In the genomic region with DNA sequence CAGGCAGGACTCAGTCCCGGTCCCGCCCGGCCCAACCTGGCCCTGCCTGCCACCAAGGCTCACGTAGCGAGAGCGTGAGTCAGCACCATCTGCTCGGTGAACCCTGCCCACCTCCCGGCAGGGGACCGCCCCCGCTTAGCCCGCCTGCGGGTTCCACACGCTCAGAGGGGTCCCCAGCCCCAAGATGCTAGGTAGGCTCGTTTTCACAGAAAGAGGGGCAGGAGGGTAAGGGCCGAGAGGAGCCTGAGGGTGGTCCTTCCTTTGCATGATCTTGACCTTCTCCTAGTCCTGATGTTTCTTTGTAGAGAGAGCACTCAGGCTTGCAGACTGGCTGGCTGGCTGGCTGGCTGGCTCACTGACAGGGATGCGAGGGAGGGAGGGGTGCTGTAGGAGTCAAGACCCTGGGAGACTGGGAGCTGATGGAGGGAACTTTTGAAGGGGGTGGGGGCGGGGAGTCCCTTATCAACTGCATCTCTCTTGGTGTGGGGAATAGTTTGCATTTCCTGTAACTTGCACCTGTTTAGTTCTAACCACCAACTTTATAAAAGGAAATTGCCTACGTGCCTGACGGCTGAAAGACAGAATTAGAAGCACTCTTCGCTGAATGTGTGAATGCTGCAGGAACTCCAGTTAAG, we compare ENCODE assay signal across 8 mouse cellular contexts.
DNase-seq lines count a peak whose midpoint lies in the region; ATAC-seq and TF ChIP-seq lines count a peak whose summit lies in the region.

No protein-coding gene starts in this region.

- ATAC-seq in forebrain, embryonic 12.5 days (ENCODE audit: low FRiP score): peak; percentile 83
- peak; percentile 66 for ATAC-seq in heart, postnatal 0 days (ENCODE audit: insufficient read depth, low read depth)
- peak; percentile 80 for ATAC-seq in lung, embryonic 14.5 days (ENCODE audit: insufficient read depth)
- peak; percentile 57 for ATAC-seq in neural tube, embryonic 15.5 days (ENCODE audit: low FRiP score)

- no peak overlapping the region for H3K27ac ChIP-seq in brown adipose tissue, adult 24 weeks (replicated peaks; ENCODE audit: low read depth, low read length)
- H3K27ac ChIP-seq in forebrain, embryonic 12.5 days: 0 out of 2 replicates have a peak overlapping the region, but pooled peaks have one; percentile 36
- H3K27ac ChIP-seq in heart, postnatal 0 days (ENCODE audit: low read depth): peak overlapping the region; percentile 85
- H3K27ac ChIP-seq in lung, embryonic 14.5 days (ENCODE audit: low read depth): no peak overlapping the region
- H3K27ac ChIP-seq in neural tube, embryonic 15.5 days (replicated peaks): no peak overlapping the region

- no peak for TF ChIP-seq EP300 in heart, postnatal 0 days (IDR thresholded peaks at IDR 0.05; ENCODE audit: low read depth)

- under 1% methylated on average over 20 of the region's 20 CpGs for WGBS in forebrain, embryonic 12.5 days
- under 1% methylated on average over 20 of the region's 20 CpGs for WGBS in heart, postnatal 0 days
- WGBS in lung, embryonic 14.5 days: 1% methylated on average over 20 of the region's 20 CpGs
- WGBS in neural tube, embryonic 15.5 days: 1% methylated on average over 20 of the region's 20 CpGs

- no peaks in the 10 kb centered on the region for H3K27me3 ChIP-seq in E14TG2a.4 (ENCODE audit: insufficient read depth, low read length)
- peaks cover 23% of the 10 kb centered on the region for H3K27me3 ChIP-seq in forebrain, embryonic 12.5 days
- no peaks in the 10 kb centered on the region for H3K27me3 ChIP-seq in heart, postnatal 0 days (ENCODE audit: control insufficient read depth, insufficient read depth, low read length)
- H3K27me3 ChIP-seq in lung, embryonic 14.5 days (ENCODE audit: insufficient read depth, low read length): peaks cover 6% of the 10 kb centered on the region; the same call in 1 of the 2 replicates
- H3K27me3 ChIP-seq in neural tube, embryonic 15.5 days (replicated peaks): peaks cover 7% of the 10 kb centered on the region

- H3K4me3 ChIP-seq in E14TG2a.4 (replicated peaks; ENCODE audit: low read length): peak overlapping the region; percentile 73
- peak overlapping the region; percentile 34 for H3K4me3 ChIP-seq in brown adipose tissue, adult 24 weeks (ENCODE audit: insufficient read depth, low read depth, low read length)
- H3K4me3 ChIP-seq in forebrain, embryonic 12.5 days (replicated peaks): peak overlapping the region; percentile 39
- H3K4me3 ChIP-seq in heart, postnatal 0 days (ENCODE audit: low read depth, low read length): peak overlapping the region; percentile 44
- H3K4me3 ChIP-seq in lung, embryonic 14.5 days (ENCODE audit: low read depth, low read length): peak overlapping the region; percentile 28
- H3K4me3 ChIP-seq in neural tube, embryonic 15.5 days (replicated peaks): peak overlapping the region; percentile 34

- peaks cover 84% of the 10 kb centered on the region for H3K4me1 ChIP-seq in E14TG2a.4 (replicated peaks; ENCODE audit: low read depth, low read length)
- peaks cover 3% of the 10 kb centered on the region; the same call in 1 of the 2 replicates for H3K4me1 ChIP-seq in brown adipose tissue, adult 24 weeks (ENCODE audit: control insufficient read depth, insufficient read depth, insufficient read length, low read length)
- H3K4me1 ChIP-seq in forebrain, embryonic 12.5 days: peaks cover 22% of the 10 kb centered on the region
- H3K4me1 ChIP-seq in heart, postnatal 0 days (ENCODE audit: control insufficient read depth, insufficient read depth): peaks cover 20% of the 10 kb centered on the region
- peaks cover 9% of the 10 kb centered on the region for H3K4me1 ChIP-seq in lung, embryonic 14.5 days (ENCODE audit: insufficient read depth)
- peaks cover 16% of the 10 kb centered on the region for H3K4me1 ChIP-seq in neural tube, embryonic 15.5 days

- H3K9me3 ChIP-seq in E14TG2a.4 (ENCODE audit: low read length): no peaks in the 10 kb centered on the region
- no peaks in the 10 kb centered on the region for H3K9me3 ChIP-seq in forebrain, embryonic 12.5 days
- H3K9me3 ChIP-seq in heart, postnatal 0 days (replicated peaks; ENCODE audit: control insufficient read depth, low read length): no peaks in the 10 kb centered on the region
- no peaks in the 10 kb centered on the region for H3K9me3 ChIP-seq in lung, embryonic 14.5 days (ENCODE audit: low read depth, low read length)
- H3K9me3 ChIP-seq in neural tube, embryonic 15.5 days (replicated peaks): no peaks in the 10 kb centered on the region

- peak overlapping the region; percentile 58 for H3K9ac ChIP-seq in forebrain, embryonic 12.5 days
- H3K9ac ChIP-seq in heart, postnatal 0 days (replicated peaks; ENCODE audit: low read depth, low read length): 0 out of 2 replicates have a peak overlapping the region, but pooled peaks have one; percentile 13
- H3K9ac ChIP-seq in lung, embryonic 14.5 days: peak overlapping the region; percentile 44
- peak overlapping the region; percentile 40 for H3K9ac ChIP-seq in neural tube, embryonic 15.5 days (replicated peaks)

- no peaks in the 10 kb centered on the region for H3K36me3 ChIP-seq in E14TG2a.4 (ENCODE audit: insufficient read depth, low read length)
- no peaks in the 10 kb centered on the region for H3K36me3 ChIP-seq in forebrain, embryonic 12.5 days (replicated peaks)
- H3K36me3 ChIP-seq in heart, postnatal 0 days (replicated peaks; ENCODE audit: control insufficient read depth, insufficient read depth, low read length): no peaks in the 10 kb centered on the region
- H3K36me3 ChIP-seq in lung, embryonic 14.5 days (ENCODE audit: insufficient read depth): no peaks in the 10 kb centered on the region
- no peaks in the 10 kb centered on the region for H3K36me3 ChIP-seq in neural tube, embryonic 15.5 days

- TF ChIP-seq CTCF in E14TG2a.4 (conservative IDR thresholded peaks at IDR 0.05; ENCODE audit: low read length): no peak
- no peak for TF ChIP-seq CTCF in heart, postnatal 0 days (IDR thresholded peaks at IDR 0.05; ENCODE audit: low read depth)
- TF ChIP-seq CTCF in lung, embryonic 14.5 days (IDR thresholded peaks at IDR 0.05; ENCODE audit: low read depth): no peak

- peak; percentile 57 for DNase-seq in heart, postnatal 0 days (ENCODE audit: low spot score)
- peak; percentile 87 to 96 for DNase-seq in kidney, postnatal 25 days
- DNase-seq in lung, embryonic 14.5 days: peak; percentile 52
- peak; percentile 86 for DNase-seq in thymus, postnatal 0 days (ENCODE audit: low spot score)

- peak overlapping the region; percentile 74 for H3K4me2 ChIP-seq in forebrain, embryonic 12.5 days
- H3K4me2 ChIP-seq in heart, postnatal 0 days (ENCODE audit: low read depth, low read length): peak overlapping the region; percentile 65
- H3K4me2 ChIP-seq in lung, embryonic 14.5 days: peak overlapping the region; percentile 68
- peak overlapping the region; percentile 80 for H3K4me2 ChIP-seq in neural tube, embryonic 15.5 days

Comparison
In these comparisons a context has a peak if more than half of its experiments do, and no peak if none do; other contexts are left out.
1. H3K27ac ChIP-seq: peak in forebrain, embryonic 12.5 days (single experiment) and heart, postnatal 0 days (single experiment); none in brown adipose tissue, adult 24 weeks (single experiment), lung, embryonic 14.5 days (single experiment) and neural tube, embryonic 15.5 days (single experiment).
2. Peak in every context shown above with its lines, with median percentiles within 50 percentile points of each other: H3K4me3 ChIP-seq, ATAC-seq, H3K4me2 ChIP-seq, H3K9ac ChIP-seq and DNase-seq.